Mouse (Mus musculus) CH12.LX (cell line): ENCODE measurements around the gene Drosha. TPM values are rescaled to one million over a fixed set of nuclear protein-coding genes. Genes with fewer than 3 reads are reported as not detected.

Experiments
- DNase-seq: peaks from one replicate; pipeline ENCODE4 v3.0.0-alpha.2; 2013; ENCODE audit errors: extremely low read depth
- H3K27ac ChIP-seq: 2 replicates; pipeline ENCODE4 v1.5.1; 2012; ENCODE audit warnings: low read depth, mild to moderate bottlenecking, control low read depth, moderate library complexity; ENCODE audit not compliant: insufficient read depth
- H3K27me3 ChIP-seq: replicated peaks from 2 replicates; pipeline ENCODE3; 2012; ENCODE audit warnings: inconsistent platforms
- H3K36me3 ChIP-seq, 2 experiments: replicated peaks in 1 of 2; 2 replicates each; pipeline versions ENCODE3 to v1.6.1; 2012; ENCODE audit warnings: inconsistent platforms in 1 of 2, low read length in 1 of 2, mild to moderate bottlenecking in 1 of 2, mixed read lengths in 1 of 2, moderate library complexity in 1 of 2; ENCODE audit not compliant: control insufficient read depth in 1 of 2, insufficient read depth in 1 of 2
- H3K4me1 ChIP-seq, 2 experiments: 2 replicates each; pipeline ENCODE4 v1.6.1; 2012; ENCODE audit warnings: inconsistent platforms in 1 of 2, moderate library complexity in 1 of 2; ENCODE audit not compliant: insufficient read depth in 2 of 2, control insufficient read depth in 1 of 2
- H3K4me2 ChIP-seq: 2 replicates; pipeline ENCODE4 v1.6.1; 2012; ENCODE audit warnings: low read depth, mild to moderate bottlenecking, control low read depth; ENCODE audit not compliant: poor library complexity, insufficient read depth, severe bottlenecking
- H3K4me3 ChIP-seq, 3 experiments: fragments of 150-350 bp in 1 of 3; sonication (generic) in 1 of 3; replicated peaks in 1 of 3; 2 replicates each; pipeline versions ENCODE3 to v1.5.1; 2011 to 2012; ENCODE audit warnings: low read depth in 2 of 3, low read length in 2 of 3, mild to moderate bottlenecking in 2 of 3, moderate library complexity in 2 of 3, control low read depth in 1 of 3, improper control_type of control experiment in 1 of 3, inconsistent platforms in 1 of 3, mixed read lengths in 1 of 3; ENCODE audit not compliant: poor library complexity in 1 of 3
- H3K79me2 ChIP-seq: replicated peaks from 2 replicates; pipeline ENCODE4 v1.6.1; 2012; ENCODE audit warnings: mild to moderate bottlenecking, moderate library complexity; ENCODE audit not compliant: control insufficient read depth, poor library complexity, insufficient read depth, severe bottlenecking; ENCODE audit errors: extremely low read depth
- H3K9ac ChIP-seq: 2 replicates; pipeline ENCODE4 v1.6.1; 2012; ENCODE audit warnings: low read depth, mild to moderate bottlenecking, control low read depth, moderate library complexity; ENCODE audit not compliant: insufficient read depth
- H3K9me3 ChIP-seq: replicated peaks from 2 replicates; pipeline ENCODE3; 2012; ENCODE audit warnings: low read length, inconsistent platforms, mixed read lengths
- BHLHE40 ChIP-seq: IDR thresholded peaks from 2 replicates; pipeline ENCODE4 v1.6.1; 2011; ENCODE audit warnings: mild to moderate bottlenecking, low read depth, low read length, improper control_type of control experiment
- CHD2 ChIP-seq: IDR thresholded peaks from 2 replicates; pipeline ENCODE4 v1.6.1; 2011; ENCODE audit warnings: low read length, improper control_type of control experiment
- E2F4 ChIP-seq: IDR thresholded peaks from 2 replicates; pipeline ENCODE4 v1.6.1; 2011; ENCODE audit warnings: low read depth, low read length, improper control_type of control experiment; ENCODE audit not compliant: insufficient replicate concordance
- EP300 ChIP-seq: IDR thresholded peaks from 2 replicates; pipeline ENCODE4 v1.6.1; 2011; ENCODE audit warnings: low read length, improper control_type of control experiment
- GABPA ChIP-seq: IDR thresholded peaks from 2 replicates; pipeline ENCODE4 v1.6.1; 2012; ENCODE audit warnings: low read depth, low read length, improper control_type of control experiment, inconsistent platforms; ENCODE audit not compliant: insufficient replicate concordance
- JUN ChIP-seq: IDR thresholded peaks from 2 replicates; pipeline ENCODE4 v1.6.1; 2011; ENCODE audit warnings: low read depth, mild to moderate bottlenecking, low read length, improper control_type of control experiment, moderate library complexity; ENCODE audit not compliant: insufficient read depth
- JUND ChIP-seq: conservative IDR thresholded peaks from 2 replicates; pipeline ENCODE4 v1.6.1; 2011; ENCODE audit warnings: low read depth, low read length, improper control_type of control experiment
- KAT2A ChIP-seq: IDR thresholded peaks from 2 replicates; pipeline ENCODE4 v1.6.1; 2012; ENCODE audit warnings: low read length, improper control_type of control experiment, inconsistent platforms; ENCODE audit not compliant: insufficient replicate concordance
- MAFK ChIP-seq: IDR thresholded peaks from 2 replicates; pipeline ENCODE4 v1.6.1; 2011; ENCODE audit warnings: low read length, improper control_type of control experiment; ENCODE audit not compliant: insufficient replicate concordance
- MAZ ChIP-seq: IDR thresholded peaks from 2 replicates; pipeline ENCODE4 v1.6.1; 2012; ENCODE audit warnings: low read depth, mild to moderate bottlenecking, inconsistent platforms, low read length, improper control_type of control experiment, moderate library complexity
- MYC ChIP-seq: IDR thresholded peaks from 2 replicates; pipeline ENCODE4 v1.6.1; 2011; ENCODE audit warnings: low read depth, mild to moderate bottlenecking, improper control_type of control experiment, low read length
- POLR2A ChIP-seq: IDR thresholded peaks from 2 replicates; pipeline ENCODE4 v1.6.1; 2011; ENCODE audit warnings: low read depth, mild to moderate bottlenecking, improper control_type of control experiment, low read length
- POLR2AphosphoS2 ChIP-seq: IDR thresholded peaks from 2 replicates; pipeline ENCODE4 v1.6.1; 2011; ENCODE audit warnings: low read depth, low read length, improper control_type of control experiment
- RCOR1 ChIP-seq: conservative IDR thresholded peaks from 2 replicates; pipeline ENCODE4 v1.6.1; 2012; ENCODE audit warnings: low read depth, mild to moderate bottlenecking, inconsistent platforms, low read length, improper control_type of control experiment
- SIN3A ChIP-seq: IDR thresholded peaks from 2 replicates; pipeline ENCODE4 v1.6.1; 2012; ENCODE audit warnings: low read length, improper control_type of control experiment, inconsistent platforms
- SMC3 ChIP-seq: IDR thresholded peaks from 2 replicates; pipeline ENCODE4 v1.6.1; 2011; ENCODE audit warnings: low read depth, low read length, improper control_type of control experiment
- TBP ChIP-seq: conservative IDR thresholded peaks from 2 replicates; pipeline ENCODE4 v1.6.1; 2011; ENCODE audit warnings: low read depth, low read length, improper control_type of control experiment
- UBTF ChIP-seq: IDR thresholded peaks from 2 replicates; pipeline ENCODE4 v1.6.1; 2012; ENCODE audit warnings: low read depth, mild to moderate bottlenecking, inconsistent platforms, low read length, improper control_type of control experiment, moderate library complexity
- USF1 ChIP-seq: IDR thresholded peaks from 2 replicates; pipeline ENCODE4 v1.6.1; 2014; ENCODE audit warnings: low read depth, mild to moderate bottlenecking, inconsistent platforms, low read length, improper control_type of control experiment
- USF2 ChIP-seq: conservative IDR thresholded peaks from 2 replicates; pipeline ENCODE4 v1.6.1; 2011; ENCODE audit warnings: low read depth, low read length, improper control_type of control experiment
- ZC3H11A ChIP-seq: IDR thresholded peaks from 2 replicates; pipeline ENCODE4 v1.6.1; 2012; ENCODE audit warnings: low read depth, mild to moderate bottlenecking, inconsistent platforms, low read length, improper control_type of control experiment
- ZMIZ1 ChIP-seq: IDR thresholded peaks from 2 replicates; pipeline ENCODE4 v1.6.1; 2012; ENCODE audit warnings: low read depth, mild to moderate bottlenecking, inconsistent platforms, low read length, improper control_type of control experiment
- dilution Hi-C: fragments of 300-500 bp; cut with MboI; formaldehyde crosslinking; loops from 2 replicates; pipeline ENCODE4 v1.14.3; 2020; ENCODE audit warnings: low sequenced_read_pairs; ENCODE audit not compliant: extremely low pct_unique_long_range_greater_than_20kb, extremely low pct_ligation_motif_present
- in situ Hi-C: fragments of 300-500 bp; cut with MboI; formaldehyde crosslinking; loops from 3 replicates; pipeline ENCODE4 v1.14.3; 2019; ENCODE audit warnings: low sequenced_read_pairs, low pct_ligation_motif_present, low pct_unique_long_range_greater_than_20kb, mixed read lengths
- polyA plus RNA-seq: library from polyadenylated mRNA; unstranded; fragments of >175 nt; gene quantifications from 2 replicates; pipeline ENCODE4 v1.2.1, GENCODE M21; 2012; ENCODE audit warnings: low read depth; ENCODE audit not compliant: insufficient read length
- total RNA-seq, 2 experiments: library from RNA; depleted of rRNA; stranded (reverse); fragments of 300-350 nt in 1 of 2; fragments of >200 nt in 1 of 2; gene quantifications; 2 replicates each; pipeline ENCODE4 v1.2.3; 2012 to 2014

Drosha gene
- total and polyA plus RNA-seq, 3 experiments = 23.4 to 81.9 (median 24.8) TPM

DNA sequence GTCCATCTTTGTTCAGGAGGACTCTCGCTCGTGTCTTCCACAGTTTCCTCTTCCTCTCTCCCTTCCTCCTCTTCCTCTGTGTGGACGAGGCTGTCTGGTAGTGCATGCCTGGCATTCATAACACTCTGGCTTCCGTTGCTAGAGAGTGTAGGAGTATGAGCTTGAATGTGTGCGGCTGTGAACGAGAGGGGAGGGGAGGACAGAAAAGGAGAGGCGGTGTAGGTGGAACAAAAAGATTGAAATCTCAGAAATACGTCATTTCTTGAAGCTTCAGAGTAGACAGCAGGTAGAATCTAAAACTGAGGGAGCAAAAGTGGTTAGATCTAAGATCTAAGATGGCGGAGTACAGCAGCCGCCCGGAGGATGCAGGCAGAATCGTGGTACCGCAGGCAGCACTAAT lies 70.8 kb downstream of the Drosha start:
- Histone ChIP-seq H3K4me1 (no peaks in the 10 kb centered on the region), H3K36me3 (peaks cover 51 to 81% of the 10 kb centered on the region in 2 experiments), H3K79me2 (no peaks in the 10 kb centered on the region), H3K4me2 (no peak overlapping the region), H3K27ac (no peak overlapping the region), H3K4me3 (no peak overlapping the region), H3K9me3 (no peaks in the 10 kb centered on the region), H3K27me3 (no peaks in the 10 kb centered on the region), H3K9ac (no peak overlapping the region)
- dilution Hi-C loops = no loop called here
- TF ChIP-seq ZMIZ1 (no peak), POLR2AphosphoS2 (no peak), POLR2A (no peak), UBTF (no peak), E2F4 (no peak), EP300 (no peak), GABPA (no peak), MYC (no peak), KAT2A (no peak), JUN (no peak), BHLHE40 (no peak), RCOR1 (no peak), SIN3A (no peak), ZC3H11A (no peak), JUND (no peak), MAFK (no peak), USF2 (no peak)
- no peak for DNase-seq
- in situ Hi-C loops = no loop called here

DNA sequence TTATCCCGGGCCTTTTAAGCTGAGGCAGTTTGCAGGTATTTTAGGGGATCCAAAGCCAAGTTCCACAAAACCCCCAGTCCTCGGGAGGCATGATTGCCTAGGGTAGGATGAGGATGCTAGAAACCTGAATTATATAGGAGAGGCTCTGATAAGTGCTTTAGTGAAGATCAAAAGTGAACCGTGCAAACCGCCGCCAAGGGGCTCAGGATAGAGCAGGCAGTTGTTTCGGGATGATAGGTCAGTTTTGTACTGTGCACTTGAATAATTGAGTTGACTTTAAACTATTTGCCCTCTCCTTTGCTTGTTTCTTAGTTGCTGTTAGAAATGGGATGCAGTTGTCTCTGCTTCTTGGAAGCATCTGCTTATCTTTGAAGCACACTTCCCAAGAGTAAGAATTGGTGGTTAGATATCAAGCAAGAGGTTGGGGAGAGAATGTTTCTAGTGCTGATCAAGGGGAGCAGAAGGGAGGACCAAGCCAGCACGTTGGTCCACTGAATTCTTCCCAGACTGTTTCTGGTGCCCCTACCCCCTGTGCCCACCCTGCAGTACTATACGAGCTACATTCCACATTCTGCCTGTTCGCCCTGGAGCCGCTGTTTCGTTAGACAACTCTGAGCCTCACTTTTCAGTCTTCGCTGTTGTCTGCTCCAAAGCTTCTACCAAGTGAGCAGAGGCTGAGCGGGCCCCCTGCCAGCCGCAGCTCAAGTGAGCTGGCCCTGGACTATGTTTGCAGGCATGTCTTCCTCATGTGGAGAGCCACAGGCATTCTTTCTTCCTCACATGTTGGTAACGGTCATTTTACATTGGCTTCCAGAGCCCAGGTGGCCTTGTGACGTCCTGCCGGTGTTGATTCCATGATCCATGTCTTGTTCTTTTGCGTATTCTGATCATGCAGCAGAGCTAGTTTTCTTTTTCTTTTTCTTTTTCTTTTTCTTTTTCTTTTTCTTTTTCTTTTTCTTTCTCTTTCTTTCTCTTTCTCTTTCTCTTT lies 71.7 kb downstream of the Drosha start:
- dilution Hi-C loops = no loop called here
- H3K36me3 ChIP-seq = peaks cover 53 to 82% of the 10 kb centered on the region in 2 experiments
- no peak overlapping the region for H3K4me3 ChIP-seq
- TF ChIP-seq MAZ = no peak
- no peak for TF ChIP-seq TBP
- TF ChIP-seq POLR2AphosphoS2 = no peak
- no peak for TF ChIP-seq USF1
- TF ChIP-seq SMC3 = no peak
- TF ChIP-seq CHD2 = no peak
- TF ChIP-seq ZMIZ1 = no peak
- TF ChIP-seq, all 38 proteins: peak for 0
- no peak for DNase-seq
- Histone ChIP-seq H3K27ac (no peak overlapping the region), H3K4me2 (no peak overlapping the region), H3K9me3 (no peaks in the 10 kb centered on the region), H3K4me1 (no peaks in the 10 kb centered on the region), H3K9ac (no peak overlapping the region), H3K27me3 (no peaks in the 10 kb centered on the region), H3K79me2 (no peaks in the 10 kb centered on the region)
- in situ Hi-C loops = no loop called here
